Mouse (Mus musculus): ENCODE measurements around the gene Prokr2. TPM values are rescaled to one million over a fixed set of nuclear protein-coding genes. Genes with fewer than 3 reads are reported as not detected.

Gene Prokr2
- 0.06 TPM in 2 replicates for polyA plus RNA-seq (2012; rRNA removed)

DNA sequence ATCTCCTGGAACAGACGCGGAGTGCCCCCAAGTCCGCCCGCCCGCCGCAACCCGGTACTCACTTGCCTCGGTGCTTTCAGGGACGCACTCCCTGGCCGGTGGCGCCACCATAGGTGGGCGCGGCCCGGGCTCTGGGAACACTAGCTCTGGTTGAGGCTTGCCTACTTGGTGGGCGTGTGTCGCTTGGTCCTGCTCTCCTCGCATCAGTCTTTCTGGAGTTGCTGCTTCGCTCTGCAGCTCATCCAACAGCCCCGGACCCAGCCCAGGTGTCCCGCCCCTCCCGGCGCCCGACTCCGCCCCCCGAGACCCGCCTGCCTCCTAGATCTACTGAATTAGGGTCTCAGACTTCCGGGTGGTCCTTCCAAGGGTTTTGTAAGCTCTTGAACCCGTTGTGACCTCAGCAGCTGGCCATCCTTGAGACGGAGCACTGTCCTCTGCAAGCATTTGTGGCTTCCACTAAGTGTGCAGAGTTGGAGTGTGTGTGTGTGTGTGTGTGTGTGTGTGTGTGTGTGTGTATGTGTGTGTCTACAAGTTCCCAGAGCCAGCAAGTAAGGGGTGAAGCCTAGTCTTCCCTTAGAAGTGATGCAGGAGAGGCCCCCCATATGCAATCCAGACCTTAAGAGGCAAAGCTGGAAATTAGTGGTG is at the start of gene Prokr2:
Gene Prokr2, minus strand, starts transcription at position 254 of the 645 bp plus-strand sequence.

Other genes with a start within 250 kb of the Prokr2 start
- 1.5 and 1.7 TPM in 2 replicates for gene Slc23a2, start 240.3 kb downstream of the Prokr2 start, polyA plus RNA-seq (2012; rRNA removed)
- gene Tmem230, start 137.6 kb downstream of the Prokr2 start, polyA plus RNA-seq (2012; rRNA removed): 11.0 and 12.4 TPM in 2 replicates
- gene Pcna, start 132.1 kb downstream of the Prokr2 start, polyA plus RNA-seq (2012; rRNA removed): 397 and 428 TPM in 2 replicates
- gene Cds2, start 122.3 kb downstream of the Prokr2 start, polyA plus RNA-seq (2012; rRNA removed): 4.4 and 4.6 TPM in 2 replicates
- gene Gpcpd1, start 202.3 kb upstream of the Prokr2 start, polyA plus RNA-seq (2012; rRNA removed): 29.5 and 35.7 TPM in 2 replicates

Data from liver, embryonic 14 days (tissue).